Mouse (Mus musculus): ENCODE measurements around the gene Dgkz.

Dgkz gene

DNA sequence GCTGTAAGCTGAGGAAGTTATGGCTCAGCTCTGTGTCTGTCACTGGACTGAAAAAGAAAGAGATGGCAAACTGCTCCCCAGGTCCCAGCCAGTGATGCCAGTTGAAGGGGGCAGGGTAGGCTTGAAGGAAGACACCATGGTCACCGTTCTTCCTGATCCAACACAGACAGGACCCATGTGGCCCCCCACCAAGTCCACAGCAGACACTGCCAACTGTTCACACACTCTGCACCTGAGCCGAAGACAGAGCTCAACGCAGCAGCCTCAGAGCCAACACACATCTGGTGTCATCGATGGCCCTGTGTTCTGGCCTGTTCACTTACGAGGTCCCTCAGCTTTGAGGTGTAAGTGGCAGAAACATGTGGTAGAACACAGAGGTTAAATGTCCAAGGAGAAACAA lies 15.2 kb downstream of the Dgkz start:
- DNase-seq (ENCODE audit: low read depth, low spot score): no peak

DNA sequence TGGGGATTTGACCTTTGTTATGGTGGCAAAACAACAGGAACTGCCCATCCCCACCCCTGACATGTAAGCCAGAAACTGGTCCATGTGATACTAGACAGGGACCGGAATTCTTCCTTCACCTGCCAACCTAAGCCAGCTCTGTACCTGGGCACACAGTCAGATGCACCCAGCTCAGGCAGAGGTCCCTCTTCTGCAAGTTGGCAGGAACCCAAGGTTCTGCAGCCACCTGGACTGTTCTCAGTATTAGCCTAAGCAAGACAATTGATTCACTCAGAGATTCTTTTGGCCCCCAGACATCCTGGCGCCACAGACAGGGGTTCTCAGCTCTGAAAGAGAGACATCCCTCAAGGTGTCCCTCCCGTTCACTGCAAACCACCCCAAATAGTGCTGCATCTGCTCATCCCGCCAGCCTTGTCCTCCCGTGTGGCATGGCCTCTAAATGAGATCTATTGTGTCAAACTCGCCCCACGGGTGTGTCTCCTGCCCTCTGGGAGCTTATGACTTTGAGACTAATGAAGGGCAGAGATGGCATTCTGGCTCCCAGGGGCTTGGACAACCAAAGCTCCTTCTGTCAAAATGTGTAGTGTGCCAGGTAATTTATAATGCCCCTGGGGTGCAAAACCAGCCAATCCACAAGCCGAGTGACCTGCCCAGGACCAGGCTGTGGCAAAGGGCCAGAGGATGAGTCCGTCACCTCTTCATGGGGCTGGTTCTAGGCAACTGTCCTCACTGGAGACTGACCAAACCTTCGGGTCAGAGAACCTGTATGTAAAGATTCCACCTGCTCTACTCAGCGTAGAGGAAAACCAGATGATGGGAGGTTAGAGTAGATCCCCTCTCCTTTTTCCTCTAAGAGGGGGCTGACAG lies 15.9 kb downstream of the Dgkz start:
- no peak for DNase-seq (ENCODE audit: low read depth, low spot score)

DNA sequence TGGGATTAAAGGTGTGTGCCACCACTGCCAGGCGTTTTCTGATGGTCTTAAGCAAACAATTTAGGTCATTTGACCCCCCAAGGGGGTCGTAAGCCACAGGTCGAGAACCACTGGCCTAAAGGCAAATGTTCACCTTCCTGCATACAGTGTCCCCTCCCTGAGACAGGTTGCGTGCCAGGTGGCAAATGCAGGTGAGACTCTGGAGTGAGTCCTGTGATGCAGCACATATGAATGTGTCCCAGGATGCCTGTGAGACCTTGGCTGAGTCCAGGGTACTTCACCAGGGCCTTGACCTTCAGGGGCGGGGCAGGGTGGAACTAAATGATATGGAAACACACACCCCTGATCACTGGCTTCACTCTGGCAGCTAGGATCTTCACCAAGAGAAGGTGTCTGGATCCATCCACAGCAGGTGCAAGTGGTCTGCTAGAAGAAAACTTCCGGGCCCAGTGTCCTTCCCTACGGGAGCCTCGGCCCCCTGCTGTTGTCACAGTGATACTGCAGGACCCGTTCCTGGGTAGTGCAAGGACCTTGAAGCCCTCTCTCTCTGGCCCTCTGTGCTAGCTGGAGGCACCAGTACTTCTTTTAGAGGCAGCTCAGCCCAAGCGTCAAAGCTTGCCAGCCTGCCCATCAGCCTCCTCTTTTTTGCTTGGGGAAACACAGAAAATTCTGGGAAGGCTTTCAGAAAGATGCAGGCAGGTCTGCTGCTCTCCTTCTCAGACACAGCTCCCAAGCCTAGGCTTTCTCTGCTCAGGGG lies 16.8 kb downstream of the Dgkz start:
- no peak for DNase-seq (ENCODE audit: low read depth, low spot score)

DNA sequence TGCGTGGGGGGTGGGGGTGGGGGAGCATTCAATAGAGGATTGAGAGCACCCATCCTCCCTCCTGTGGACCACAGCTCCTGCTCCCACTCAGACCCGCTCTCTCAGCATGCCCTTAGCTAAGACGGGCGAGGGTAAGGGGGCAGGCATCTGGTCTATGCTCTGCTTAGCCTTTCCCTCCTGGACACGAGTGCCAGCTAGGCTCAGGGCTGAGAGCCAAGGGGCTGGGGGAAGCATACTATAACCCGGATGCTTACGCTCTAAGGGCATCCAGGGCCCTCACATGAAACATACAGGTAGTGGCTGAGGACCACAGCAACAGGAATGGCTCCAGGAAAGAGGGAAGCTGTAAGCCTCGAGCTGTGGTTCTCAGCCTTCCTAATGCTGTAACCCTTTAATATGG lies 17.6 kb downstream of the Dgkz start:
- DNase-seq (ENCODE audit: low read depth, low spot score): no peak

DNA sequence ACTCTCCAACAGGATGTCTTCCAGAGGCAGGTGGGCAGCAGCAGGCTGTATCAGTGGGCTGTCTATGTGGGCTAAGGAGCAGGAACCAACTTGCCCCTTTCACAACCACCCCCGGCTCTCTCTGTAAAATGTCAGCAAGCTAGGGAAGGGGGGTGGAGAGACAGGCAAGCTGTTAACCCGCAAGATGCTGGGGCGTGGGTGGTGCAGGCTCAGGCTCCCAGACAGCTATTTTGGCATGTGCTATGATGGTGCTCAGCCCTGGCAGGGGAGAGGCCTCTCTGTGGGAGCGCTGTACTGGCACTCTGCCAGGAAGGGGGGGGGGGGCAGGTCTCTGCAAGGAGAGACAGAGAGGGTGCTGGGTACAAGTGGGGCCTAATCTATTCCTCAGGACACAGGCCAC lies 18.6 kb downstream of the Dgkz start:
- DNase-seq (ENCODE audit: low read depth, low spot score): no peak

DNA sequence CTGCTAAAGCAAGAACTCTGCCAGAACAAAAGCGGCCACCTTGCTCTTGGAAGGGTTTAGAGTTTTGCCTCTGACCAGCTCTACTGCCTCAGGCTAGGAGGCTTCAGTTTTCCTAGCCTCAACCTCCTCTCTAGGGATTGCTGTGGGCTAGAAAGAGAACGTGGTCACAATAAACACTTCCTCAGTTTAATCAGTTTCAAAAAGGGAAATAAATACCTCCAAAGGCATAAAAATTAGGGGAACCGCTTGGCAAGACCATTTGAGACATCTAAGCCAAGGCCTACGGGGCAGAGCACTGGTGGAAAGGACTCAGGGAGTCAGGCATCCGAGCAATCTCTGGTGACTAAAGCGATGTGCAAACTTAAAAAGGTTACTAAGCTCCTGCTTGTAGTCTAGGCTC lies 19.8 kb downstream of the Dgkz start:
- DNase-seq (ENCODE audit: low read depth, low spot score): no peak

DNA sequence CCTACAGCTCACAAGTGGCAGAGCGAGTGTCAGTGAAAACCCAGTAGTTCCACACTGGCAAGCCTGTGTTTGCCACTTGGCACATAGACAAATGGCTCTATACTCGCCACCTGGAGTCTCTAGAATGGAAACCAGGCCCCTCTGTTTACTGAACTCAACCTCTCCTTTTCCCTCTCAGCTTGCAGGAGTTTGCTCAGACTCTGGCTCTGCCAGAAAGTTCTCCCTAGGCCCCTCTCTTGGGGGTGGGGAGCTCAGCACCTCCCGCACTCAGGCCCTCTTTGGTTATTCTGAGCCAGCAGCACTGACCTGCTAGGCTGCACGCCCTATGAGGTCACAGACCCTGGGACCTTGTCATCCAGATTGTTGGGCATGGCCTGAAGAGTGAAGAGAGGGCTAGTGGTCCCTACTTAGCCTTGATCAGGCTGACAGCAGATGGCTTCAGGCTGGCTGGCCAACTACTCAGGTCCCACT lies 20.5 kb downstream of the Dgkz start:
- DNase-seq (ENCODE audit: low read depth, low spot score): no peak

DNA sequence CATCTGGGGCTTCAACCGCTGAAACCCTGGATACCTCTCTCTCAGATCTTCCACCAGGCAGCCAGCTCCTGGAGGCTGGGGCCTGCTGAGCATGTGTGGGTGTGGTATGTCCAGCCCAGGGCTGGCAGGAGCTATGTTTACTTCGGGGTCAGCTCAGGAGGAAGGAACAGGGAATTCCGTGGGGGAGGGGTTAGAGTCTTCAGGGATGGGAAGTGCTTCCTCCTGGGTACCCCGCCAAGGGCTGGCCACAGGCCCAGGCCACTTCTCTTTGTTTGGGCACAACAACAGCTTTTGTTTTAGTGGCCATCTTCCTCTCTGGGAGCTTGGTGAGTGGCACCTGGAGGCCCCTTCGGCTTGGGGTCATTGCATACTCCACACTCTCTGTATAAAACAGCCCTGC lies 21.8 kb downstream of the Dgkz start:
- DNase-seq (ENCODE audit: low read depth, low spot score): no peak

DNA sequence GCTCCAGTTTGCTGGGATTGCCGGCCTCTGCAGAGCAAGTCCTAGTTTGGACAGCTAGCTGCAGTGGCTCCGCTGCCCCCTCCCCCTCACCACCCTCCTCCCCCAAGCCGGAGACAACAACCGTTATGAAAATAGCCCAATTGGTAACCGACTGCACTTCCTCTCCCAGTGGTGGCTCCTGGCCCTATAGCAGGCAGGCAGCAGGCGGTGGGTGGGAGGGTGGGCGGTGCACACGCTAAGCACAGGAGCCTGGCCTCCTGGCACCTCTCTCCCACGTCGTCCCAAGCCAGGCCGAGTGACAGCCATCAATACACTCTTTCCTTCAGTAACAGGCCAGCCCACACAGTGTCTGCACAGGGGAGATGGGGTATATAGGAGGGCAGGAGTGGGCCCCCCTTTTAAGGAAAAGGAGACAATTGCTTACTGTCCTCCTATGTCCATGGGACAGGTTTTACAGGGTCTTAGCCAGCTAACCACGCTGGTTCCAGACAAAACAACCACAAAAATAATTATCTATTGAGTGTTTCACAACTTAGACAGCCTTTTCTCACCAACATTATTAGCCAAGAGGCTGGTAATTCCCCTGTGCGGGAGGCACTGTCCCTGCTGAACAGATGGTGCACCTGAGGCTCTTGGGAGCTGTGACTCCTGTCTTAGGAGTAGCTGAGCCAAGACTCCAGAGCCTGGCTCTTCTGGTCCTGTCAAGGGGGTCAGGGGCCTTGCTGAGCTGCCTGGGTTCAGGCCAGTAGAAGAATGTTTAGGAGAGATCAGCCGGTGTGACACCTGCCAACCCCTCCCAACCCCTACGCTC lies 25.2 kb downstream of the Dgkz start:
- DNase-seq (ENCODE audit: low read depth, low spot score): no peak

DNA sequence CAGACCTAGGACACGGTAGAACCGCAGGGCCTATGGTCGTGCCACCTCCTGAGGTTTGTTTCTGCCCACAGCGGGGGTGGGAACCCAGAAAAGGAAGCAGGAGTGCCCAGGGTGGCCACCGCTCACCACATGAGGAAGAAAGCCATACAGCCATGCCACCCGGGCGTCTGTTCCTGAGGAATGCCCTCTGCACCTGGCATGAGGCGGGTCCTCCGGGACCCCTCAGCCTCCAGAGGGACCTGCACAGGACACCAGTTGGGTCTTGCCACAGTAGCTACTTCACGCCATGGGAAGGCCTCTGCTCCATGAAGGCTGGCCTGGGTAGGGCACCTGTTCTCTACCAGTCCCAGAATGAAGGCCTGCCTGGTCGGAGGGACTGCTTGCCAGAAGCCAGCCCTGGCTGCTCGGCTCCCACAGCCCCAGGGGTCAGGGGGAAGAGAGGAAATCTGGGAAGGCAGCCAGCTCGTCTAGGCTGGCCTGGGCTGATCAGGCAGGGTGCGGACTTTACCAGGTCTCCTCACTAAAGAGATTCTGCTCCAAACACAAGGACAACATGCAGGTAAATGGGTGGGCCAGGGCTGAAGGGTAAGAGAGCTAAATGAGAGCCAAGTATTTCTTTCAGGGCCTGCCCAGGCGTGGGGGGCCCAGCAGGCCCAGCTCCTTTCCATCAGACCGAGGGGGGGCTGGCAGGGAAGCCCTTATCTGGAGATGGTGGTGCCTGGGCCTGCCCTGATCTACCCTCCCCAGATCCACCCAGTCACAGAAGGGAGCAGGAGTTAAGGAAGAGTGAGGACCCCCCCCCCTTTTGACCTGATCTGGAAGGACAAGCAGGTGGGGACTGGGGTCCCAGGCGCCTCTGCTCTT lies 26.0 kb downstream of the Dgkz start:
- DNase-seq (ENCODE audit: low read depth, low spot score): no peak

DNA sequence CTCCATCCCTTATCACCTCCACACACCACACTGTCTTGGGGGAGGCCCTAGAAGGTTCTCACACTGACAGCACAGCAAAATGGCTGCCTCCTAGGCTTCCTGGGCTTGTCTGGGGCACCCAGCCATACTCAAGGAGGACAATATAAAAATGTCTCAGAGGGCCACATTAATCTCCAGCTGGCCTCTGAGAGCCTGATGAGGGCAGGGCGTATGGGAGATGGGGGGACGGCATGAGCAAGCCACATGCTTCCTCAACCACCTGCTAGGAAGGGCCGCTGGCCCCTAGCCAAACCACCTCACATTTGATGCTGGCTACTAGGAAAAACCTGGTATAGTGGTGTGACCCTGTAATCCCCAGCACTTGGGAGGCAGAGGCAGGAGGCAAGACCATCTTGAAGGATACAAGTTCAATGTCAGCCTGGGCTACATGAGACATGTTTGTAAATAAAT lies 26.8 kb downstream of the Dgkz start:
- no peak for DNase-seq (ENCODE audit: low read depth, low spot score)

DNA sequence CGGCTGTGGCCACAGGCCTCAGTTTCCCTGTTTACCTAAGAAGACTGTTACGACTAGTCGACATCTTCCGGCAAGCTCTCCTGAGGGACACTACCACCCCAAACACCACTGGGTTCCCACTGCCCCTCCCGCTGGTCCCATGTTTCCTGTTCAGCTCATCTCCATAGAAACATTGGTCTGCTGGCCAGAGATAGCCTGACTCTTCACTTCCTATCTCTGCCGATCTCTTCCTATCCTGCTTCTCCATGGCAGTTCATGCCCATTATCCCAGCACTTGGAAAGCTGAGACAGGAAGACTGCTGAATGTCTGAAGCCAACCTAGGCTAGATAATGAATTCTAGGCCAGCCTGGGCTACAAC lies 27.5 kb downstream of the Dgkz start:
- no peak for DNase-seq (ENCODE audit: low read depth, low spot score)

DNA sequence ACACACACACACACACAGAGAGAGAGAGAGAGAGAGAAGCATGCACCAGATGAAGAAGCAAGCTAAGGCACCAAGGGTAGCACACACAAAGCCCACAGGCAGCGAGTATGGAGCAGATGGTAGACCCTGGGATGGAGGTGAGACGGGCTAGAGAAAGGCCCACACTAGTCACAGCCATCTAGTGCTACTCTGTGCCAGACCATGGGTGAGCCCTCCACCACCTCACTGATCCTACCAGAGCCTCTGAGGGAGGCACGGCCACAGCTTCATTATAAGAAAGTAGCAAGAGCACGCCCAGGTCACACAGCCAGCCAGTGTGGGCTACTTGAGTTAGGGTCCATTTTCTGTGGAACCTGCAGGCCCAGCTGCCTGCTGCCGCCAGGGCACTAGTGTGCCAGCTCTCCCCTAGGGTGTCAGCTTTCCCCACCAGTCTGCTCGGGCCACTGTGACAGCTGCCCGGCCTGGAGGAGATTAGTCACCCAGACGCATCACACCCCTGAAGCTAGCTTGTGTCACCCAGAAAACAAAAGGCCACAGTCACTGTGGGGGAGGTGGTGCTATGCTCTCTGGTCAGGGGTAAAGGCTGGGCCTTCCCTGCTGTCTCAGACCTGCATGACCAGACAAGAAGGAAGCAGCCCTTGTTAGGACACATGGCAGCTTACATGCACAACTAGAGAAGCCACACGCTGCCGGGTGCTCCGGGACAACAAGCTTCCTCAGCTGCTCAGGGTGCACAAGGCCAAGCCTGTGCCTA lies 28.1 kb downstream of the Dgkz start:
- DNase-seq (ENCODE audit: low read depth, low spot score): no peak

DNA sequence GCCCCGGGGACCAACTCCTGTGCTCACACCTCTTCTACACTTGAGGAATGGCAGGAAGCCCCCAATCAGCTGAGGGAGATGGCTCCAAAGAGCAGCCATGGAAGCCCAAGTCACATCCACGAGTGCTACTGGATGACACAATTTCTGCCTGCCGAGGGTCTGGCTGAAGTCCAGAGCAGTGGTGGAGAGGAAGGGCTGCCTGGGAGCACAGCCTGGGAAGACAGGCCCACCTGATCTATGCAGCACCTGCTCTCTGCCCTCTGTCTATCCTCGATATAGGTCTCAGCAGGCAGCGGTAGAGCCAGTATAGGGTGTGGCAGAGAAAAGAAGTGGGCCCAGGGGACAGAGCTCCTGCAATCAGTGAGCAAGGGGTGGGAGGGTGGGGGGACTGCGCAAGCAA lies 28.8 kb downstream of the Dgkz start:
- no peak for DNase-seq (ENCODE audit: low read depth, low spot score)

DNA sequence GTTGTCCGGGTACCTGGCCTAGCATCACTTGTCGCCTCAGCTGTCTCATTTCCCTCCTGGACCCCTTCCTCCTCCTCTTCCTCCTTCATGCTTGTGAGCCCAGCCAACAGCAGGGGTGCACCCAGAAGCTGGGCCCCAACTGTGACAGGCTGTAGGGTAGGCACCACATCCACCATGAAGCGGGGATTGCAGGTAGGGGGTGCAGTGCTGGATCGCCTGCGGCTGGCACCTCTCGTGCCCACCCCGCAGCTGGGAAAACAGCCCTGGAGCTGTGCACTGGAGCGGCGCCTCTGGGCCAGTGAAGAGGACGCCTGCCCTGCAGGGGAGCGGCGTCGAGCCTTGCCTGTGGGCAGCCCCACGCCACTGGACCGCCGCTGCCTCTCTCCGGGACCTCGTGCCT lies 30.2 kb downstream of the Dgkz start, which contains the start of gene Gm9821:
Gene Gm9821, plus strand, starts transcription at position 221 of the 400 bp plus-strand sequence.
- DNase-seq (ENCODE audit: low read depth, low spot score): no peak

DNA sequence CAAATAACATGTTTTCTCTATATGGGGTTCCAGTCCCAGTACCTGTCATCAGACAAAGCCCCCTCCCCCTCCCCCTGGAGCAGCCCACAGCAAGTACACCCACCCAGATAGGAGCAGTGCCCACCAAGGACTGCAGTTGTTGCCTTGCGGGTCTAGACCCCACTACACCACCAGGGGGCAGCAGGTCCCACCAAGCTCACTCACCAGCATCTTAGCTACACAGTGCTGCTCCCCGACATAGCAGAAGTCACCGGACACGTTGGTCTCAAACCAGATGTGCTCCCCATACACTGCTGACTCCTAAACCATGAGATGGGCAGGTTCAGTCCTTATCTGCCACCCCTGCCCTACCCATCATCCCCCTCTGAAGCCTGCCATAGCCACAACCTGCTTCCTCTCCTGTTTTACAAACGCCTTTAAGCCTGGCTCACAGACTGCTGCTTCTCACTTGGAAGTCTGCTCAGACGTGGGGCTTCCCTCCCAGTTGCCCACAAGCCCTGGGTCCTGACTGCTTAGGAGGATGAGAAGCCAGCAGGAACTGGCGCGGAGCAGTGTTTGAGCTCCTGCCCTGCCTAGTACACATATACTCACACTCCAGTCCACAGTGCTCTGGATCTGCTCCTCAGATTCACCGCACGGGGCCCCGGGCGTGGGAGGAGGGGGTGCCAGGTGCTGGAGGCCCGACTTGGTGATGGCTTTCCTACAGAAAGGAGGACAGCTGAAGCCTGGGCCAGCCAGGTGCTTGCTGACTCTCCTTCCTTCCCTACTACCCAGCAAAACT lies 31.3 kb downstream of the Dgkz start:
- no peak for DNase-seq (ENCODE audit: low read depth, low spot score)

DNA sequence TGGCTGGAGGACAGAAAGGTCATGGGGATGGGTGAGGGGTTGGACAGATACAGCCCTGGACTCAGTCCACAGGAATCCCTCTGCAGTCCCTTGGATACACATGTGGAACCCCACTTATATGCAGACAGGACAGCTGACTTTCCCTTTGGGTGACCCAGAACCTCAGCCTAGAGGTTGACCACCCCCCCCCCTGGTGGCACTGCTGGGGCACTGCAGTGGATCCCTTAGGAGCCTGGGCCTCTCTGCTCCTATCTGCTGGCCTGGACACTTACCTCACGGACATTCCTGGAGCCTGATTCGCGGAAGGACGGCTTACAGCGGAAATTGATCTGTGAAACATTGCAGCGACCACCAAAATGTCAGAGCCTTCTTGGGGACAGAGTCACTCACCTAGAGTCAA lies 33.3 kb downstream of the Dgkz start:
- no peak for DNase-seq (ENCODE audit: low read depth, low spot score)

DNA sequence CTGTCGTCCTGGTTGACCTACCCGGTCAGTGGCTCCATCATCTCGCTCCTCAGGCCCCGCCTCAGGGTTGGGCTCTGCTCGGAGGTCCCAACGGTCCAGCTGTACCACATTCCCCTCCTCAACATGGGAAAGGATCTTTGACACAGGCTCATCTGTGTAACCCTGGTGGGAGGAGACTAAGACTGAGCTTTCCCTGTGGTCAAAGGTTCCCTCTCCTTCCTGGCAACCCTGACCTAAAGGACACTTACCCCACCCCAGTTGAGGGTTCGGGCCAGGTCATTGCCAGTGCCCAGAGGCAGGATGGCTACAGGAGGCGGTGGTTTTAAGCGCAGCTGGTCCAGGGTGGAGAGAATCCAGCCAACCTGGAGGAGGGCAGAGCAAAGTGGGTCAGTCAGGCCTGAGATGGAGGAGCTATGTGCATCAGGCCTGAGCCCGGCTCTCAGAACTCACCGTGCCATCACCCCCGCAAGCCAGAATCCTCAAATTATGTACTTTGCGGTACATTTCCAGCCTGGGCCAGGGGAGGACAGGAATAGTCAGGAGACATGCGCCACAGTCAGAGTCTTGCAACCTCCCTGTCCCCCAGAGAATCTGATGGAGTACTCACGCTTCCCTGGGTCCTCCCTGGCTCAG lies 36.2 kb downstream of the Dgkz start:
- no peak for DNase-seq (ENCODE audit: low read depth, low spot score)

DNA sequence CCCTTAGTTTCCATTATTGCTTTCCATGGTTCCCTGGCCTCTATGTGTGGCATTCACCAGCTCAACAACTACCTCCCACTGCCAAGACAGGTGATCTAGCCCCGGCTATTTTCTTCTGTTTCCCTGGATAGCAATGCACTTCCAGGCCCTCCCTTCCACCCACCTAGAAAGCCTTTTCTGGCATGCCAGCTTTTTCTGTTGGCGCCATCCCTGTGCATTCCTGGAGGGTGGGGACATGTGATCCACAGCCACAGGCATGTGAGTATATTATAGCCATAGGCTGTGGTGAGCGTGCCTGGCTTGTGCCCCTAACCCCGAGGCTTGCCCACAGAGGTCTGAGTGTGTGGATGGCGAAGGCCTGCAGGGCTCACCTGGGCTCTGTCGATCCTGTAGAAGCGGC lies 39.5 kb downstream of the Dgkz start:
- DNase-seq (ENCODE audit: low read depth, low spot score): no peak

Data from retina, postnatal 7 days (tissue).